Mouse (Mus musculus): ENCODE results near the gene Hspb1. TPM values are rescaled to one million over a fixed set of nuclear protein-coding genes. Genes with fewer than 3 reads are reported as not detected.

Gene Hspb1
- not detected for total RNA-seq (2023)

GRCm38 (mm10) chr5:135887675-135888102, at the start of gene Hspb1:
Gene Hspb1, plus strand, starts transcription at chr5:135887919.

GRCm38 (mm10) chr5:135934481-135935175, 46.9 kb downstream of the Hspb1 start, which contains the start of gene Ywhag:
Gene Ywhag, minus strand, starts transcription at chr5:135934616.

Other genes with a start within 250 kb of the Hspb1 start
- 10 to 100 TPM; 56.4 to 62.2 TPM for gene Por, start 217.9 kb upstream of the Hspb1 start, total RNA-seq (2023)
- 10 to 100 TPM; 17.4 to 19.7 TPM for gene Tmem120a, start 143.5 kb upstream of the Hspb1 start, total RNA-seq (2023)
- under 1 TPM in 1 of 2 experiments, not detected in 1; 0.58 TPM for gene Styxl1, start 109.5 kb upstream of the Hspb1 start, total RNA-seq (2023)
- gene Mdh2, start 109.4 kb upstream of the Hspb1 start, total RNA-seq (2023): 100 to 1,000 TPM; 185 to 193 TPM
- gene Srrm3, start 81.0 kb upstream of the Hspb1 start, total RNA-seq (2023): not detected
- 10 to 100 TPM; 62.2 to 73.1 TPM for gene Ywhag, start 46.7 kb downstream of the Hspb1 start, total RNA-seq (2023)
- gene Ssc4d, start 86.6 kb downstream of the Hspb1 start, total RNA-seq (2023): 1 to 10 TPM in 1 of 2 experiments, not detected in 1; 1.7 TPM
- gene Zp3, start 92.2 kb downstream of the Hspb1 start, total RNA-seq (2023): not detected
- 10 to 100 TPM; 36.8 to 38.0 TPM for gene Dtx2, start 106.9 kb downstream of the Hspb1 start, total RNA-seq (2023)
- under 1 TPM; 0.44 to 0.71 TPM for gene Upk3b, start 150.6 kb downstream of the Hspb1 start, total RNA-seq (2023)
- not detected for gene Upk3bl, start 166.6 kb downstream of the Hspb1 start, total RNA-seq (2023)
- gene Rasa4, start 196.0 kb downstream of the Hspb1 start, total RNA-seq (2023): 1 to 10 TPM; 5.0 to 6.5 TPM
- gene Polr2j, start 228.7 kb downstream of the Hspb1 start, total RNA-seq (2023): 10 to 100 TPM; 60.5 to 61.6 TPM
- gene Lrwd1, start 248.2 kb downstream of the Hspb1 start, total RNA-seq (2023): 10 to 100 TPM; 45.7 to 60.0 TPM
- 10 to 100 TPM; 36.6 to 38.4 TPM for gene Alkbh4, start 248.2 kb downstream of the Hspb1 start, total RNA-seq (2023)